Mouse (Mus musculus) erythroblast, embryonic 14.5 days (primary cell): ENCODE measurements at regions not wholly inside any gene's neighbourhood (a gene's known extent, or its start where the extent isn't known, plus 50 kb on each side); places are given as distances from the start of the nearest gene placed in this dataset.

Experiments
- GATA1 ChIP-seq: IDR thresholded peaks from 2 replicates; pipeline ENCODE4 v1.6.1; 2012; ENCODE audit warnings: low read length, inconsistent platforms, mixed read lengths
- TAL1 ChIP-seq: IDR thresholded peaks from 3 replicates; pipeline ENCODE4 v1.6.1; 2012; ENCODE audit warnings: low read length, inconsistent platforms, mixed read lengths

GRCm38 (mm10) chr14:25153573-25153972 is 305.4 kb upstream of the Zmiz1 start:
- TF ChIP-seq GATA1 (no peak), TAL1 (no peak)
